Mouse (Mus musculus) heart, adult 2 months (tissue): ENCODE results near the gene Zfp598.

Source experiments
- CTCF ChIP-seq: fragments of 200-600 bp; IDR thresholded peaks from 2 replicates; pipeline ENCODE4 v1.8.1; 2022; ENCODE audit warnings: antibody characterized with exemption, mild to moderate bottlenecking, moderate library complexity
- EP300 ChIP-seq: fragments of 200-500 bp; IDR thresholded peaks from 2 replicates; pipeline ENCODE4 v1.6.1; 2011; ENCODE audit warnings: low read depth, low read length, control low read depth; ENCODE audit not compliant: insufficient read depth
- POLR2A ChIP-seq: fragments of 200-500 bp; IDR thresholded peaks from 2 replicates; pipeline ENCODE4 v1.6.1; 2011; ENCODE audit warnings: mild to moderate bottlenecking, low read depth, low read length, control low read depth; ENCODE audit not compliant: insufficient read depth

- TF ChIP-seq EP300: peak; percentile 25; the same call in 1 of the 2 replicates
- TF ChIP-seq CTCF: no peak
- peak; percentile 99 for TF ChIP-seq POLR2A
Measured at GRCm38 (mm10) chr17:24719494-24720222, 50.2 kb downstream of the Zfp598 start.
